Mouse (Mus musculus) left cerebral cortex, postnatal 36 days (tissue): ENCODE measurements around the gene Caln1. TPM values are rescaled to one million over a fixed set of nuclear protein-coding genes. Genes with fewer than 3 reads are reported as not detected.

Experiments used
- DNase-seq, 2 experiments: peaks; one replicate each; pipeline ENCODE4 v3.0.0; 2021 to 2022; ENCODE audit warnings: low spot score in 2 of 2, mixed read lengths in 1 of 2
- intact Hi-C: fragments of 180-260 bp; cut with DNase I; formaldehyde crosslinking; loops from one replicate; pipeline ENCODE4 v1.15.1; 2025
- total RNA-seq, 2 experiments: library from RNA; stranded (reverse); gene quantifications; 2 replicates each; pipeline ENCODE4 v1.2.3; 2021

Gene Caln1
- total RNA-seq, 2 experiments from 2014 or later, result 130 to 138 TPM

GRCm38 (mm10) chr5:130386418-130386817 is 17.2 kb downstream of the Caln1 start:
- intact Hi-C loops, result no loop called here

GRCm38 (mm10) chr5:130393618-130394355 is 24.5 kb downstream of the Caln1 start:
- DNase-seq, result no peak
- intact Hi-C loops, result no loop called here

More at GRCm38 (mm10) chr5:130386418-130386817, 17.2 kb downstream of the Caln1 start:
- no peak for DNase-seq

- intact Hi-C loops, result no loop called here
Observed at GRCm38 (mm10) chr5:130394386-130394785, 25.1 kb downstream of the Caln1 start.

GRCm38 (mm10) chr5:130395142-130395541 is 25.9 kb downstream of the Caln1 start:
- intact Hi-C loops, result no loop called here
- no peak for DNase-seq

More at GRCm38 (mm10) chr5:130394386-130394785, 25.1 kb downstream of the Caln1 start:
- DNase-seq, result no peak

- intact Hi-C loops, result no loop called here
- DNase-seq, result no peak
Observed at GRCm38 (mm10) chr5:130400136-130400917, 31.1 kb downstream of the Caln1 start.

- peak; percentile 48 to 54 for DNase-seq
- intact Hi-C loops, result loop anchor here (2.0 kb wide), 1 partner anchor 448 kb away; no protein-coding TSS in a partner anchor
Observed at GRCm38 (mm10) chr5:130405201-130405600, 35.9 kb downstream of the Caln1 start.

- intact Hi-C loops, result no loop called here
- DNase-seq, result no peak
Observed at GRCm38 (mm10) chr5:130409706-130410105, 40.5 kb downstream of the Caln1 start.

GRCm38 (mm10) chr5:130411516-130411915 is 42.3 kb downstream of the Caln1 start:
- intact Hi-C loops, result no loop called here
- peak; percentile 29 to 37 for DNase-seq

- DNase-seq, result no peak
- intact Hi-C loops, result loop anchor here (5.0 kb wide), 2 partner anchors 115 to 405 kb away; no protein-coding TSS in a partner anchor
Observed at GRCm38 (mm10) chr5:130447438-130447837, 78.2 kb downstream of the Caln1 start.

GRCm38 (mm10) chr5:130448491-130448890 is 79.2 kb downstream of the Caln1 start:
- intact Hi-C loops, result loop anchor here (5.0 kb wide), 2 partner anchors 114 to 404 kb away; no protein-coding TSS in a partner anchor
- peak; percentile 48 to 52 for DNase-seq

GRCm38 (mm10) chr5:130448931-130449856 is 79.9 kb downstream of the Caln1 start:
- intact Hi-C loops, result loop anchor here (5.0 kb wide), 2 partner anchors 113 to 403 kb away; no protein-coding TSS in a partner anchor
- peak; percentile 72 to 76 for DNase-seq

- peak; percentile 51 to 54 for DNase-seq
- intact Hi-C loops, result loop anchor here (10.0 kb wide), 1 partner anchor 355 kb away; no protein-coding TSS in a partner anchor
Observed at GRCm38 (mm10) chr5:130450031-130450541, 80.8 kb downstream of the Caln1 start.

- intact Hi-C loops, result loop anchor here (10.0 kb wide), 1 partner anchor 347 kb away; no protein-coding TSS in a partner anchor
- peak in 1 of 2 experiments; percentile 7 for DNase-seq
Observed at GRCm38 (mm10) chr5:130458076-130458475, 88.8 kb downstream of the Caln1 start.

GRCm38 (mm10) chr5:130472209-130472608 is 103.0 kb downstream of the Caln1 start:
- DNase-seq, result no peak
- intact Hi-C loops, result no loop called here

- intact Hi-C loops, result no loop called here
- no peak for DNase-seq
Observed at GRCm38 (mm10) chr5:130474876-130475275, 105.6 kb downstream of the Caln1 start.

- DNase-seq, result no peak
- intact Hi-C loops, result no loop called here
Observed at GRCm38 (mm10) chr5:130476741-130477140, 107.5 kb downstream of the Caln1 start.

GRCm38 (mm10) chr5:130480290-130480689 is 111.0 kb downstream of the Caln1 start:
- no peak for DNase-seq
- intact Hi-C loops, result no loop called here

- intact Hi-C loops, result no loop called here
Observed at GRCm38 (mm10) chr5:130491471-130491870, 122.2 kb downstream of the Caln1 start.

GRCm38 (mm10) chr5:130492305-130492704 is 123.0 kb downstream of the Caln1 start:
- intact Hi-C loops, result no loop called here
- DNase-seq, result no peak

More at GRCm38 (mm10) chr5:130491471-130491870, 122.2 kb downstream of the Caln1 start:
- DNase-seq, result no peak
